Mouse (Mus musculus): ENCODE data around the gene Rab8b.

DNA sequence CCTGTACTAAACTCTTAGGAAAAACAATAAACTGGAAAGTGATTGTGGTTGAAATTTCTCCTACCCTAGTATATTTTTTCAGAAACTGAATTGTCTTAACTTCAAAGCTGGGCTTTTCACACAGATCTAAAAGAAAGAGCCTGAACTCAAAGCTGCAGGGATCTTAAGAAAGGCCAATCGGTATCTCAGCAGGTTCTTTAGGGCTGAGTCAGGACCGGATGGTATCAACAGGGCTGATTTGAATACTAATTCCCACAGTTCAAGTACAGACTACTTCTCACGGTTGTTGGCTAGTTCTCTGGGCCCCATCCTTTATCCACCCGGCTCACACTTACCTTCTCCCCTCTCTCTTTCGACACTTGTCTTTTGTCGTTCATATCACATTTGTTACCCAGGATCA, 66.9 kb downstream of the Rab8b start:
- TF ChIP-seq CTCF (IDR thresholded peaks at IDR 0.05; ENCODE audit: extremely low read depth, insufficient read depth, insufficient read length, insufficient replicate concordance) (no peak), POLR2A (IDR thresholded peaks at IDR 0.05; ENCODE audit: low read depth, low read length) (no peak)

Measured in spleen, adult 2 months (tissue).